Mouse (Mus musculus) bone marrow, adult 2 months (tissue): ENCODE measurements around the gene Zdhhc16.

Experiments
- CTCF ChIP-seq: fragments of 200-500 bp; IDR thresholded peaks from 2 replicates; pipeline ENCODE4 v1.5.1; 2011; ENCODE audit warnings: low read length, control low read depth; ENCODE audit not compliant: control insufficient read depth, insufficient read depth
- POLR2A ChIP-seq: fragments of 200-500 bp; IDR thresholded peaks from 2 replicates; pipeline ENCODE4 v1.6.1; 2011; ENCODE audit warnings: low read depth, mild to moderate bottlenecking, control low read depth, low read length, borderline replicate concordance; ENCODE audit not compliant: control insufficient read depth

DNA sequence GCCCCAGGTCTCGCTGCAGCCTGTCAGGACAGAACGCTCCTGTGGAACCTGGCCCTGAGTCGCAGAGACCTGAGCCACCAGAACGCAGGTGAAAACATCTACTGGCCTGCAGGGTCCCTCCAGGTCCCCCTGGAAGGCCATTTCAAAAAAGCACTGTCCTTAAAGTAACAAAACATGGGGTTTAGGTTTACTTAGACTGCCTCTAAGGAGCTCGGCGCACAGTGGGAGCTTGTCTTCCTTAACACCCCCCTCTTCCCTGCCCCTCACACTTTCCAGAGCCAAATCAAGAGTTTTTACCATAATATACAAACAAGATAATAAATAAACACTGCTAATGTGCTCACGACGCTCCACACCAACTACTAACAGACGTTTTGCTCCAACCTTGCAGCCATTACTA lies 49.4 kb upstream of the Zdhhc16 start:
- TF ChIP-seq CTCF (no peak), POLR2A (no peak)
